Mouse (Mus musculus) cortical plate, adult 2 months (tissue): Measurements from ENCODE around the gene Tiam1. TPM values are rescaled to one million over a fixed set of nuclear protein-coding genes. Genes with fewer than 3 reads are reported as not detected.

Experiments
- H3K27ac ChIP-seq: fragments of 200-500 bp; 2 replicates; pipeline ENCODE4 v1.5.1; 2012; ENCODE audit warnings: low read length, control low read depth, inconsistent platforms; ENCODE audit not compliant: insufficient read depth
- H3K4me1 ChIP-seq: fragments of 200-500 bp; 2 replicates; pipeline ENCODE4 v1.6.1; 2011; ENCODE audit warnings: low read length; ENCODE audit not compliant: control insufficient read depth, insufficient read depth
- H3K4me3 ChIP-seq: fragments of 200-500 bp; 2 replicates; pipeline ENCODE4 v1.5.1; 2011; ENCODE audit warnings: mild to moderate bottlenecking, low read length, control low read depth; ENCODE audit not compliant: insufficient read depth
- CTCF ChIP-seq: fragments of 200-500 bp; IDR thresholded peaks from 2 replicates; pipeline ENCODE4 v1.5.1; 2011; ENCODE audit warnings: mild to moderate bottlenecking, control low read depth, low read length; ENCODE audit not compliant: insufficient read depth; ENCODE audit errors: extremely low read depth
- POLR2A ChIP-seq: fragments of 200-500 bp; IDR thresholded peaks from 2 replicates; pipeline ENCODE4 v1.6.1; 2011; ENCODE audit warnings: mild to moderate bottlenecking, low read length, control low read depth; ENCODE audit not compliant: insufficient read depth; ENCODE audit errors: extremely low read depth
- polyA plus RNA-seq: library from polyadenylated mRNA; depleted of rRNA; stranded (reverse); fragments of >200 nt; gene quantifications from 2 replicates; pipeline ENCODE4 v1.2.3, GENCODE M21; 2012; rRNA removed

Tiam1 gene
- polyA plus RNA-seq, 1 experiment, result 28.7 TPM

DNA sequence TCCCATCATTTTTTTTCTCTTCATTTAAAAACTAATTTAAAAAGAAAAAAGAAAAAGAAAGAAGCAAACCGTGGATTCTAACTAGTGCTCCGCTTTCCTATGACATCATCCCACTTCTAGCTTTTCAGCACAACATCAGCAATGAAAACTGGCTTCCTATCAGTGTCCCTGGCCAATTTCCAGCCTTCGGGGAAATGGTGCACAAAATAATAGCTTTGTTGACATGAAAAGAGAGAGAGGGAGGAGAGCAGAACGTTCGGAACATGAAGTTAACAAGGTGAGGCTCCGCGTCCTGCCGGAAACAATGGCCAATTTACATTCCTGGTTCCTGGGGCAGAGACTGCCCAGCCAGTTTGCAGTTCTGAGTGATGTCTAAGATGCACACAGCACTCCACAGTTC, 381.5 kb downstream of the Tiam1 start:
- Histone ChIP-seq H3K4me1 (peaks cover 1% of the 10 kb centered on the region; the same call in 1 of the 2 replicates), H3K27ac (no peak overlapping the region), H3K4me3 (no peak overlapping the region)
- TF ChIP-seq CTCF (no peak), POLR2A (no peak)

DNA sequence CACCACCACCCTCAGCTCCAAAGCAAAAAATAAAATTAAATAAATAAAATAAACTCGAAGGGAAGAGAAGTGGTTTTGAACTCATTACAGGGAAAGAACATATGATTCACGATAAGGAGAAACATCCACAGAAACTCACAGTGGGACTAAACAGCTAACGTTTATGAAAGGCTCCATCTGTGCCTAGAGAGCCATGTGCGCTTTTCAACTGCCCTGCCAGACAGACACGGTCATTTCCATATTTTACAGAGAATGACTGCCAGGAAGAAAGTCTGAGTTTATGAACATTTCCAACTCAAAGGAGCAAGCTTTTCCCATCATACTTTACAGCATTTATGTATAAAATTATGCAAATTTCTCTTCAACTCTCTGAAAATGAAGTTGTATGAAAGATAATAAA, 386.2 kb downstream of the Tiam1 start:
- Histone ChIP-seq H3K4me3 (no peak overlapping the region), H3K4me1 (no peaks in the 10 kb centered on the region), H3K27ac (no peak overlapping the region)
- TF ChIP-seq POLR2A, result no peak
- TF ChIP-seq CTCF, result no peak

DNA sequence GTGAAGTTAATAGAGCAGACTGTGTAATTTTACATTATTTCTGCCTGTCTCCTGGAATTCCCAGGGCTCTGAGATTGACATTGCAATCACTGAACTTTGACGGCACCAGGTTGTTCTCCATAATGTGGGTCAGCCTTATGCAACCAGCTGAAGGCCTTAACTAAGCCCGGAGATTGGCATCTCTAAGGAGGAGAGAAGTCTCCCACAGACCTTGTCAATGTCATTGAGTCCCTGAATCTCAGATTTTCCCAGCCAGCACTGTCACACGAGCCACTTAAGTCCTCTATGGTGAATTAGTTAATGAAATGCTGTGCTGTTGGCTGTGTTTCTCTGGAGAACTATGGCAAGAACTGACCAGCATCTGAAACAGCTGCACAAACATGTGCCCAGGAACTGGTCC, 388.9 kb downstream of the Tiam1 start:
- no peaks in the 10 kb centered on the region for H3K4me1 ChIP-seq
- H3K27ac ChIP-seq, result no peak overlapping the region
- no peak overlapping the region for H3K4me3 ChIP-seq
- TF ChIP-seq CTCF (no peak), POLR2A (no peak)

DNA sequence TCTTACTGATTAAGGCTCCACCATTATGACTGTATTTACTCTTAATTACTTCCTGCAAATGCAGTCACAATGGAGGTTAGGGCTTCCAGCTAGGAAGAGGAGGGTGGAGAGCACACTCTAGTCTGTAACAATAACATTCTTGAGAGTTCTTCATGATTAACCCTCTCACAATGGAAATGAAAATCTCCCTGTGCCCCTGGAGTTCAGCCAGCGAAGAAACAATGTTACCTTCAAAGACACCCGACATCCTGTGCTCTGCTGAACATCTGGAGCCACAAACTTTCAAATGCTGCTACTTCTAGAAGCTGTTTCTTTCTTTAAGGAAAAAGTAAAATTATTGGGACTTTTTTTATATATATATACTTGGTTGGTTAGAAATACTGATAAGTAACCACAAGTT, 395.7 kb downstream of the Tiam1 start:
- no peak overlapping the region for H3K4me3 ChIP-seq
- H3K4me1 ChIP-seq, result no peaks in the 10 kb centered on the region
- no peak overlapping the region for H3K27ac ChIP-seq
- TF ChIP-seq CTCF, result no peak
- no peak for TF ChIP-seq POLR2A

DNA sequence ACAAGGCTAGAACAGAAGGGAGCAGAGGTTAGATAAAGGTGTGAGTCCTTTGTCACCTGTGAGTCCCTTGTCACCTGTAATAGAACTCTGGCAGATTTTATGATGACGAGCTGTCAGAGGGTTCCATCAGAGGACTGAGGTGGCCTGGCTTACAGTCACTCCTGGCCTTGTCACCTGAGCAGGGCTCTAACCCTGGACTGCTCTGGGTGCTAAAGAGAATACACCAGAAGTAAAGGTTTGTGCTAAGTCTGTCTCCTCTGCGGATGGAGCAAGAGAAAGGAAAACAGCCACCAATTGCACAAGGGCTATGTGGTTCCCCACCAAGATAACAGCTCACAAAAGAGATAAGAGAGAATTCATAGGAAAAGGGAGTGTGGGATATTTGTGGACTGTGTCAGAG, 404.0 kb downstream of the Tiam1 start:
- TF ChIP-seq POLR2A, result no peak
- no peak for TF ChIP-seq CTCF
- no peak overlapping the region for H3K27ac ChIP-seq
- no peak overlapping the region for H3K4me3 ChIP-seq

DNA sequence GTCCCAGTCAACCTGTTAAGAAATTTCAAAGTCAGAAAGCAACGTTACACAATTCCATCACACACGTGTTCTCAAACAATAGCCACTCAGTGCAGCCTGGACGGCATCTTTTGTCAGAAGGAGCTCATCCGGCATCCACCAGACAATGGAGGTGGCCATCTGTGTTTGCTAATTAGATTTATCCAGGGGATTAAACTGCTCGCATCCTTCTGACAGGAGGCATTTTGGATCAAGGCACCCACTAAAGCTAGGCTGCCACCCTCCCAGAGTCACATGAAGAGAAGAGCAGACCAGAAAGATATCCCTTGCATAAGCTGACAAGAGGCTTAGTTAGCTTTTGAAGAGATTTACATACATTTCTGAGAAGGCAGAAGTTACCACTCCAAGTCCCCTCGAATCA, 404.6 kb downstream of the Tiam1 start:
- no peaks in the 10 kb centered on the region for H3K4me1 ChIP-seq
- H3K4me3 ChIP-seq, result no peak overlapping the region
- H3K27ac ChIP-seq, result no peak overlapping the region
- TF ChIP-seq CTCF, result no peak
- no peak for TF ChIP-seq POLR2A

More for the DNA sequence above, 404.0 kb downstream of the Tiam1 start:
- no peaks in the 10 kb centered on the region for H3K4me1 ChIP-seq

Other genes starting within 250 kb of the Tiam1 start
- gene Sod1, start 77.0 kb upstream of the Tiam1 start, polyA plus RNA-seq, result 758 and 779 TPM in 2 replicates
- 40.1 and 42.1 TPM in 2 replicates for gene Scaf4, start 140.7 kb upstream of the Tiam1 start, polyA plus RNA-seq
- gene Hunk, start 242.2 kb upstream of the Tiam1 start, polyA plus RNA-seq, result 12.1 and 14.5 TPM in 2 replicates